Mouse (Mus musculus): ENCODE results near the gene Ppargc1a. TPM values are rescaled to one million over a fixed set of nuclear protein-coding genes. Genes with fewer than 3 reads are reported as not detected.

Gene Ppargc1a
- polyA plus RNA-seq, 1 experiment, result 1.4 TPM

GRCm38 (mm10) chr5:51546817-51547216, 20.7 kb downstream of the Ppargc1a start:
- 90% methylated on average over 3 of the region's 3 CpGs for WGBS
- Histone ChIP-seq H3K27ac (ENCODE audit: control insufficient read depth, insufficient read depth, low read length) (no peak overlapping the region), H3K4me3 (ENCODE audit: control insufficient read depth, insufficient read depth, low read length) (no peak overlapping the region), H3K36me3 (ENCODE audit: control insufficient read depth, insufficient read depth, low read length) (no peaks in the 10 kb centered on the region), H3K4me1 (replicated peaks; ENCODE audit: control insufficient read depth, insufficient read depth, low read length) (0 out of 2 replicates have a peak, but pooled peaks cover 1% of the 10 kb centered on the region), H3K27me3 (ENCODE audit: control insufficient read depth, insufficient read depth, low read length) (no peaks in the 10 kb centered on the region)
- DNase-seq, result no peak
- TF ChIP-seq POLR2A (IDR thresholded peaks at IDR 0.05; ENCODE audit: control insufficient read depth, extremely low read depth, insufficient read depth, low read length, poor library complexity) (no peak), CTCF (IDR thresholded peaks at IDR 0.05; ENCODE audit: borderline replicate concordance, control insufficient read depth, extremely low read depth, insufficient read depth, low read length, poor library complexity) (no peak)

GRCm38 (mm10) chr5:51545133-51546049, 22.1 kb downstream of the Ppargc1a start:
- H3K27me3 ChIP-seq (ENCODE audit: control insufficient read depth, insufficient read depth, low read length), result no peaks in the 10 kb centered on the region
- DNase-seq, result no peak
- no peaks in the 10 kb centered on the region for H3K36me3 ChIP-seq (ENCODE audit: control insufficient read depth, insufficient read depth, low read length)
- no peak overlapping the region for H3K27ac ChIP-seq (ENCODE audit: control insufficient read depth, insufficient read depth, low read length)
- WGBS, result 87% methylated on average over 7 of the region's 7 CpGs
- TF ChIP-seq CTCF (IDR thresholded peaks at IDR 0.05; ENCODE audit: borderline replicate concordance, control insufficient read depth, extremely low read depth, insufficient read depth, low read length, poor library complexity), result no peak
- no peaks in the 10 kb centered on the region for H3K4me1 ChIP-seq (replicated peaks; ENCODE audit: control insufficient read depth, insufficient read depth, low read length)
- no peak overlapping the region for H3K4me3 ChIP-seq (ENCODE audit: control insufficient read depth, insufficient read depth, low read length)

GRCm38 (mm10) chr5:51544141-51544735, 23.3 kb downstream of the Ppargc1a start:
- WGBS, result 81% methylated on average over 8 of the region's 8 CpGs
- no peaks in the 10 kb centered on the region for H3K27me3 ChIP-seq (ENCODE audit: control insufficient read depth, insufficient read depth, low read length)
- H3K27ac ChIP-seq (ENCODE audit: control insufficient read depth, insufficient read depth, low read length), result no peak overlapping the region
- H3K4me1 ChIP-seq (replicated peaks; ENCODE audit: control insufficient read depth, insufficient read depth, low read length), result no peaks in the 10 kb centered on the region
- H3K36me3 ChIP-seq (ENCODE audit: control insufficient read depth, insufficient read depth, low read length), result no peaks in the 10 kb centered on the region
- H3K4me3 ChIP-seq (ENCODE audit: control insufficient read depth, insufficient read depth, low read length), result no peak overlapping the region
- no peak for DNase-seq
- TF ChIP-seq CTCF (IDR thresholded peaks at IDR 0.05; ENCODE audit: borderline replicate concordance, control insufficient read depth, extremely low read depth, insufficient read depth, low read length, poor library complexity) (no peak), POLR2A (IDR thresholded peaks at IDR 0.05; ENCODE audit: control insufficient read depth, extremely low read depth, insufficient read depth, low read length, poor library complexity) (no peak)

GRCm38 (mm10) chr5:51541557-51541956, 26.0 kb downstream of the Ppargc1a start:
- Histone ChIP-seq H3K4me1 (replicated peaks; ENCODE audit: control insufficient read depth, insufficient read depth, low read length) (no peaks in the 10 kb centered on the region), H3K4me3 (ENCODE audit: control insufficient read depth, insufficient read depth, low read length) (no peak overlapping the region), H3K36me3 (ENCODE audit: control insufficient read depth, insufficient read depth, low read length) (no peaks in the 10 kb centered on the region), H3K27me3 (ENCODE audit: control insufficient read depth, insufficient read depth, low read length) (no peaks in the 10 kb centered on the region), H3K27ac (ENCODE audit: control insufficient read depth, insufficient read depth, low read length) (no peak overlapping the region)
- no peak for DNase-seq
- no peak for TF ChIP-seq POLR2A (IDR thresholded peaks at IDR 0.05; ENCODE audit: control insufficient read depth, extremely low read depth, insufficient read depth, low read length, poor library complexity)
- TF ChIP-seq CTCF (IDR thresholded peaks at IDR 0.05; ENCODE audit: borderline replicate concordance, control insufficient read depth, extremely low read depth, insufficient read depth, low read length, poor library complexity), result no peak
- 93% methylated on average over 3 of the region's 3 CpGs for WGBS

- Histone ChIP-seq H3K27ac (ENCODE audit: control insufficient read depth, insufficient read depth, low read length) (no peak overlapping the region), H3K27me3 (ENCODE audit: control insufficient read depth, insufficient read depth, low read length) (no peaks in the 10 kb centered on the region), H3K4me1 (replicated peaks; ENCODE audit: control insufficient read depth, insufficient read depth, low read length) (no peaks in the 10 kb centered on the region), H3K4me3 (ENCODE audit: control insufficient read depth, insufficient read depth, low read length) (no peak overlapping the region), H3K36me3 (ENCODE audit: control insufficient read depth, insufficient read depth, low read length) (no peaks in the 10 kb centered on the region)
- TF ChIP-seq CTCF (IDR thresholded peaks at IDR 0.05; ENCODE audit: borderline replicate concordance, control insufficient read depth, extremely low read depth, insufficient read depth, low read length, poor library complexity) (no peak), POLR2A (IDR thresholded peaks at IDR 0.05; ENCODE audit: control insufficient read depth, extremely low read depth, insufficient read depth, low read length, poor library complexity) (no peak)
- 92% methylated on average over 4 of the region's 4 CpGs for WGBS
- no peak for DNase-seq
Measured at GRCm38 (mm10) chr5:51540816-51541215, 26.7 kb downstream of the Ppargc1a start.

GRCm38 (mm10) chr5:51539563-51539962, 28.0 kb downstream of the Ppargc1a start:
- no peaks in the 10 kb centered on the region for H3K4me1 ChIP-seq (replicated peaks; ENCODE audit: control insufficient read depth, insufficient read depth, low read length)
- TF ChIP-seq CTCF (IDR thresholded peaks at IDR 0.05; ENCODE audit: borderline replicate concordance, control insufficient read depth, extremely low read depth, insufficient read depth, low read length, poor library complexity), result no peak
- TF ChIP-seq POLR2A (IDR thresholded peaks at IDR 0.05; ENCODE audit: control insufficient read depth, extremely low read depth, insufficient read depth, low read length, poor library complexity), result no peak
- no peak overlapping the region for H3K27ac ChIP-seq (ENCODE audit: control insufficient read depth, insufficient read depth, low read length)

More at GRCm38 (mm10) chr5:51539563-51539962, 28.0 kb downstream of the Ppargc1a start:
- Histone ChIP-seq H3K36me3 (ENCODE audit: control insufficient read depth, insufficient read depth, low read length) (no peaks in the 10 kb centered on the region), H3K4me3 (ENCODE audit: control insufficient read depth, insufficient read depth, low read length) (no peak overlapping the region), H3K27me3 (ENCODE audit: control insufficient read depth, insufficient read depth, low read length) (no peaks in the 10 kb centered on the region)
- DNase-seq, result no peak

Data from thymus, adult 2 months (tissue).